Mouse (Mus musculus) liver, embryonic 14.5 days (tissue): ENCODE data around the gene Six5. TPM values are rescaled to one million over a fixed set of nuclear protein-coding genes. Genes with fewer than 3 reads are reported as not detected.
"Not testable (repeated sequence)": the region's sequence is repeated elsewhere in the genome, so short reads cannot be mapped to it uniquely, and the experiment has no call there.

Experiments used
- ATAC-seq: fragments of 200-750 bp; cut with Nextera tagmentation; 2 replicates; pipeline ENCODE4 v1.8.0; 2017; ENCODE audit warnings: moderate number of reproducible peaks, mild to moderate bottlenecking, moderate library complexity; ENCODE audit not compliant: insufficient read depth
- DNase-seq, 3 experiments: peaks; one replicate each; pipeline ENCODE4 v3.0.0-alpha.2; 2012 to 2013; ENCODE audit warnings: low read depth in 3 of 3, low spot score in 3 of 3
- H3K27ac ChIP-seq: fragments of 300-500 bp; sonication (generic); 2 replicates; pipeline ENCODE4 v1.5.1; 2014; ENCODE audit warnings: moderate library complexity, mild to moderate bottlenecking, control low read depth, inconsistent platforms
- H3K27me3 ChIP-seq: fragments of 300-500 bp; sonication (generic); 2 replicates; pipeline ENCODE4 v1.6.1; 2014; ENCODE audit warnings: mild to moderate bottlenecking, low read length, moderate library complexity; ENCODE audit not compliant: control insufficient read depth, insufficient read depth
- H3K36me3 ChIP-seq: fragments of 300-500 bp; sonication (generic); replicated peaks from 2 replicates; pipeline ENCODE4 v1.6.1; 2014; ENCODE audit warnings: low read depth; ENCODE audit not compliant: control insufficient read depth, insufficient read depth
- H3K4me1 ChIP-seq, 2 experiments: fragments of 200-500 bp in 1 of 2; fragments of 300-500 bp in 1 of 2; sonication (generic) in 1 of 2; replicated peaks; 2 replicates each; pipeline ENCODE4 v1.6.1; 2012 to 2014; ENCODE audit warnings: antibody characterized with exemption in 1 of 2, inconsistent platforms in 1 of 2, low read length in 1 of 2; ENCODE audit not compliant: control insufficient read depth in 2 of 2, insufficient read depth in 2 of 2
- H3K4me2 ChIP-seq: fragments of 300-500 bp; sonication (generic); 2 replicates; pipeline ENCODE4 v1.6.1; 2014; ENCODE audit warnings: low read depth, mild to moderate bottlenecking, control low read depth, moderate library complexity
- H3K4me3 ChIP-seq, 2 experiments: fragments of 200-500 bp in 1 of 2; fragments of 300-500 bp in 1 of 2; sonication (generic) in 1 of 2; 2 replicates each; pipeline ENCODE4 v1.5.1; 2012 to 2014; ENCODE audit warnings: low read depth in 2 of 2, low read length in 2 of 2, mild to moderate bottlenecking in 2 of 2, control low read depth in 1 of 2, inconsistent platforms in 1 of 2, moderate library complexity in 1 of 2; ENCODE audit not compliant: insufficient read depth in 1 of 2
- H3K9ac ChIP-seq: fragments of 300-500 bp; sonication (generic); replicated peaks from 2 replicates; pipeline ENCODE4 v1.6.1; 2014; ENCODE audit warnings: mild to moderate bottlenecking, control low read depth, moderate library complexity
- H3K9me3 ChIP-seq: fragments of 300-500 bp; sonication (generic); 2 replicates; pipeline ENCODE4 v1.6.1; 2016; ENCODE audit warnings: low read length, mixed read lengths; ENCODE audit not compliant: control insufficient read depth
- CTCF ChIP-seq: IDR thresholded peaks from 2 replicates; pipeline ENCODE4 v1.5.1; 2016; ENCODE audit warnings: antibody characterized with exemption, low read depth, control low read depth
- EP300 ChIP-seq: IDR thresholded peaks from 2 replicates; pipeline ENCODE4 v1.6.1; 2016; ENCODE audit warnings: antibody characterized with exemption, low read depth
- WGBS: fragments of 180-500 bp; shearing (Covaris S2); extraction: QIAGEN DNeasy Blood & Tissue Kit; methylation state at CpG from one replicate; pipeline ENCODE4 v1.1.7; 2014; ENCODE audit not compliant: insufficient replicate concordance; 5-methylcytosine and 5-hydroxymethylcytosine counted together
- polyA plus RNA-seq, 2 experiments: library from polyadenylated mRNA; depleted of rRNA in 1 of 2; stranded (reverse) in 1 of 2; unstranded in 1 of 2; fragments of >200 nt; fragmentation: Nextera tagmentation in 1 of 2; extraction: Ambion mirVana in 1 of 2; gene quantifications; 2 replicates each; pipeline versions ENCODE4 v1.2.1 to v1.2.3; 2012 to 2014

The Six5 gene
- polyA plus RNA-seq, 2 experiments = 0.60 to 3.3 TPM

DNA sequence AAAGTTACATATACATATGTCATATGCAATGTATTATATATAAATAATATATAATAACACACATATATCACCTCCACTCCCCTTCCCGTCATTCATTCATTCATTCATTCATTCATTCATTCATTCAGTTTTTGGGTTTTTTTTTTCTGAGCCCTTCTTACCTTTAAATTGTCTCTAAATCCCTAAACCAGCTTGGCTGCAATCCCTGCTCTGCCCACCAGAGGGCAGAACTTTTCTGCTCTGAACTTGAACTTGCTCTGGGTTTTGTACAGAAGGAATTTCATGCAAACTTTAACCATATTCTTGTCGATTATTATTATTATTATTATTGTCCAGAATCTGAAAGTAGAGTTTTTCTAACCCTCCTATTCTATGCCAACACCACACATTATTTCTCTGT is 25.7 kb upstream of the Six5 start:
- H3K27ac ChIP-seq = no peak overlapping the region
- H3K27me3 ChIP-seq = peaks cover 29% of the 10 kb centered on the region
- H3K36me3 ChIP-seq = no peaks in the 10 kb centered on the region
- no peak overlapping the region for H3K9ac ChIP-seq
- 1% methylated on average over 2 of the region's 2 CpGs for WGBS
- no peak for TF ChIP-seq EP300
- peak; percentile 81 for TF ChIP-seq CTCF
- DNase-seq (peak; percentile 48 to 69 (median 56)), ATAC-seq (no peak)
- no peak overlapping the region for H3K4me3 ChIP-seq
- H3K4me1 ChIP-seq = no peaks in the 10 kb centered on the region
- no peaks in the 10 kb centered on the region for H3K9me3 ChIP-seq
- H3K4me2 ChIP-seq = no peak overlapping the region

DNA sequence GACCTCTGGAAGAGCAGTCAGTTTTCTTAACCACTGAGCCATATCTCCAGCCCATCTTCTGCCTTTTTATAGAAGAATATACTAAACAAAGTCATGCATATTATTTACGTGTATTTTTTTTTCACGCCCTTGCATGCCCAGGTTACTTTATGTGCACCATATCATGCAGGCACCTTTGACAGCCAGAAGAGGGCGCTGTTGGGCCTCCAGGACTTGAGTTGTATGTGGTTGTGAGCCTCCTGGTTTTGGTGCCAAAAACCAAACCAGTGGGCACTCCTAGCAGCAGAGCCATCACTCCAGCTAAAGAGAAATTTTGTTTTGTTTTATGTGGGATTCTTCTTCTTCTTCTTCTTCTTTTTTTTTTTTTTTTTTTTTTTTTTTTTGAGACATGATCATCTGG is 24.9 kb upstream of the Six5 start:
- H3K9me3 ChIP-seq = no peaks in the 10 kb centered on the region
- H3K9ac ChIP-seq = no peak overlapping the region
- TF ChIP-seq CTCF (peak; percentile 80), EP300 (no peak)
- DNase-seq = no peak
- no peak overlapping the region for H3K27ac ChIP-seq
- no peak overlapping the region for H3K4me2 ChIP-seq
- no peak overlapping the region for H3K4me3 ChIP-seq
- WGBS = 39% methylated on average over 3 of the region's 3 CpGs
- H3K27me3 ChIP-seq = peaks cover 30% of the 10 kb centered on the region
- H3K36me3 ChIP-seq = no peaks in the 10 kb centered on the region
- ATAC-seq = no peak
- no peaks in the 10 kb centered on the region for H3K4me1 ChIP-seq

DNA sequence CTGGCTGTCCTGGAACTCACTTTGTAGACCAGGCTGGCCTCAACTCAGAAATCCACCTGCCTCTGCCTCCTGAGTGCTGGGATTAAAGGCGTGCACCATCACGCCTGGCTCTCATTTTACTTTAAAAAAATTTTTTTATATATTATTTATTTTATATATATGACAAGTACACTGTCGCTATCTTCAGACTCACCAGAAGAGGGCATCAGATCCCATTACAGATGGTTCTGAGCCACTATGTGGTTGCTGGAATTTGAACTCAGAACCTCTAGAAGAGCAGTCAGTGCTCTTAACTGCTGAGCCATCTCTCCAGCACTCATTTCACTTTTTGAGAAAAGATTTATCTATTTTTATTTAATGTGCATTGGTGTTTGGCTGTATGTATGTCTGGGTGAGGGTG is 23.4 kb upstream of the Six5 start:
- not testable (repeated sequence) for H3K9ac ChIP-seq, H3K9me3 ChIP-seq, DNase-seq, H3K36me3 ChIP-seq, H3K27ac ChIP-seq, ATAC-seq, H3K4me1 ChIP-seq, H3K4me2 ChIP-seq, H3K4me3 ChIP-seq
- 27% methylated on average over 3 of the region's 3 CpGs for WGBS
- peaks cover 15% of the 10 kb centered on the region for H3K27me3 ChIP-seq
- peak; percentile 42; the same call in 1 of the 2 replicates for TF ChIP-seq CTCF

DNA sequence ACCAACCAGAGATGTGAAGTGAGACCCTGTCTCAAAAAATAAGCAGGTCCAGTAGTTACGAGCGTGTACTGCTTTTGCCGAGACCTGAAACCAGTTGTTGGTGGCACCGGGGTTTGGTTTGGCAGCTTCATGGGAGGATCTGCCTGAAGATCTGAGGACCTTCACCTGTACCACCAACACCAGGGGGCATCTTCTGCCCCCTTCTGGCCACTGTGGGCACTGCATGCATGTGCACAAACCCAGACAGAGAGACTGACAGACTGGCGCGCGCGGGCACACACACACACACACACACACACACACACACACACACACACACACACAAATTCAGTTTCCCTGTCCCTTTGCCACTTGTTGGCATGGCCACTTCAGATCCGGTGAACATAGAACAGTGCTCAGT is 20.9 kb upstream of the Six5 start:
- Histone ChIP-seq H3K4me1 (peaks cover 8 to 20% of the 10 kb centered on the region in 2 experiments), H3K27ac (no peak overlapping the region), H3K4me2 (no peak overlapping the region), H3K9me3 (no peaks in the 10 kb centered on the region), H3K27me3 (peaks cover 2% of the 10 kb centered on the region; the same call in 1 of the 2 replicates), H3K36me3 (0 out of 2 replicates have a peak, but pooled peaks cover 2% of the 10 kb centered on the region), H3K4me3 (no peak overlapping the region), H3K9ac (no peak overlapping the region)
- DNase-seq (no peak), ATAC-seq (no peak)
- 75% methylated on average over 9 of the region's 9 CpGs for WGBS
- TF ChIP-seq EP300 = no peak
- TF ChIP-seq CTCF = peak; percentile 87

DNA sequence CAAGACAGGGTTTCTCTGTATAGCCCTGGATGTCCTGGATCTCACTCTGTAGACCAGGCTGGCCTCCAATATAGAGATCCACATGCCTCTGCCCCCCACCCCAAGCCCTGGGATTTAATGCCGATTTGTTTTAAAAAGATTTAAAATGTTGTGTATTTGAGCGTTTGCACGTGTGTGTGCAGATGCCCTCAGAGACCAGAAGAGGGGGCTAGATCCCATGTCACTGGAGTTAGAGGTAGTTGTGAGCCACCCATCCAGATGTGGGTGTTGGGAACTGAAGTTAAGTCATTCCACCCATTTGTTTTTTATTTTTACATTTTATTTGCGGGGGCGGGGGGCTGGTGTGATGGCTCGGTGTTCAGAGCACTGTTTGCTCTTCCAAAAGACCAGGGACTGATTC is 19.9 kb upstream of the Six5 start:
- Histone ChIP-seq H3K9ac (no peak overlapping the region), H3K27ac (no peak overlapping the region), H3K36me3 (0 out of 2 replicates have a peak, but pooled peaks cover 2% of the 10 kb centered on the region), H3K4me1 (peaks cover 8 to 20% of the 10 kb centered on the region in 2 experiments), H3K4me2 (no peak overlapping the region), H3K27me3 (peaks cover 2% of the 10 kb centered on the region; the same call in 1 of the 2 replicates), H3K4me3 (no peak overlapping the region), H3K9me3 (no peaks in the 10 kb centered on the region)
- no peak for DNase-seq
- no peak for ATAC-seq
- WGBS = 79% methylated on average over 6 of the region's 6 CpGs
- TF ChIP-seq CTCF (peak; percentile 35; the same call in 1 of the 2 replicates), EP300 (no peak)
